Mouse (Mus musculus) liver, postnatal 0 days (tissue): ENCODE data around the gene Arhgap22. TPM values are rescaled to one million over a fixed set of nuclear protein-coding genes. Genes with fewer than 3 reads are reported as not detected.
A peak's percentile ranks its signal among the peaks of the same experiment; 100 is the strongest.

Experiments
- ATAC-seq: fragments of 200-750 bp; cut with Nextera tagmentation; 2 replicates; pipeline ENCODE4 v1.8.0; 2017; ENCODE audit warnings: mild to moderate bottlenecking, moderate library complexity
- DNase-seq: peaks from one replicate; pipeline ENCODE4 v3.0.0-alpha.2; 2016
- H3K27ac ChIP-seq: fragments of 300-500 bp; sonication (generic); 2 replicates; pipeline ENCODE4 v1.5.1; 2014; ENCODE audit warnings: antibody characterized with exemption, moderate library complexity, mild to moderate bottlenecking, low read depth
- H3K27me3 ChIP-seq: fragments of 300-500 bp; sonication (generic); 2 replicates; pipeline ENCODE4 v1.6.1; 2014; ENCODE audit warnings: low read length, control low read depth, mixed read lengths; ENCODE audit not compliant: insufficient read depth
- H3K36me3 ChIP-seq: fragments of 300-500 bp; sonication (generic); replicated peaks from 2 replicates; pipeline ENCODE4 v1.6.1; 2014; ENCODE audit warnings: mild to moderate bottlenecking, control low read depth, low read length, moderate library complexity, mixed read lengths; ENCODE audit not compliant: insufficient read depth
- H3K4me1 ChIP-seq: fragments of 300-500 bp; sonication (generic); 2 replicates; pipeline ENCODE4 v1.6.1; 2014; ENCODE audit warnings: antibody characterized with exemption, mild to moderate bottlenecking, control low read depth; ENCODE audit not compliant: insufficient read depth
- H3K4me2 ChIP-seq: fragments of 300-500 bp; sonication (generic); 2 replicates; pipeline ENCODE4 v1.6.1; 2014; ENCODE audit warnings: low read depth, mild to moderate bottlenecking, low read length, moderate library complexity, mixed read lengths
- H3K4me3 ChIP-seq: fragments of 300-500 bp; sonication (generic); 2 replicates; pipeline ENCODE4 v1.5.1; 2014; ENCODE audit warnings: low read depth, low read length
- H3K9ac ChIP-seq: fragments of 300-500 bp; sonication (generic); replicated peaks from 2 replicates; pipeline ENCODE4 v1.6.1; 2014; ENCODE audit warnings: mild to moderate bottlenecking, moderate library complexity
- H3K9me3 ChIP-seq: fragments of 300-500 bp; sonication (generic); 2 replicates; pipeline ENCODE4 v1.6.1; 2016; ENCODE audit warnings: mild to moderate bottlenecking, control low read depth, low read length, mixed read lengths
- CTCF ChIP-seq: sonication (generic); IDR thresholded peaks from 2 replicates; pipeline ENCODE4 v1.5.1; 2016; ENCODE audit warnings: antibody characterized with exemption, low read depth
- EP300 ChIP-seq: IDR thresholded peaks from 2 replicates; pipeline ENCODE4 v1.6.1; 2016; ENCODE audit warnings: antibody characterized with exemption, low read depth, mild to moderate bottlenecking
- WGBS: fragments of 180-500 bp; shearing (Covaris S2); extraction: QIAGEN DNeasy Blood & Tissue Kit; methylation state at CpG from one replicate; pipeline ENCODE4 v1.1.7; 2014; ENCODE audit not compliant: insufficient replicate concordance; 5-methylcytosine and 5-hydroxymethylcytosine counted together
- polyA plus RNA-seq: library from polyadenylated mRNA; unstranded; fragments of >200 nt; fragmentation: Nextera tagmentation; extraction: Ambion mirVana; gene quantifications from 2 replicates; pipeline ENCODE4 v1.2.1, GENCODE M21; 2015

Arhgap22 gene
- polyA plus RNA-seq, 1 experiment from 2014 or later = 0.73 TPM

GRCm38 (mm10) chr14:33402331-33402730 lies 188.5 kb downstream of the Arhgap22 start:
- Histone ChIP-seq H3K4me2 (no peak overlapping the region), H3K4me3 (no peak overlapping the region), H3K9me3 (no peaks in the 10 kb centered on the region), H3K9ac (no peak overlapping the region), H3K36me3 (no peaks in the 10 kb centered on the region; the same call in 1 of the 2 replicates), H3K27me3 (no peaks in the 10 kb centered on the region), H3K27ac (no peak overlapping the region), H3K4me1 (no peaks in the 10 kb centered on the region)
- DNase-seq (no peak), ATAC-seq (no peak)
- 79% methylated on average over 1 of the region's 1 CpGs for WGBS
- TF ChIP-seq EP300 = no peak
- TF ChIP-seq CTCF = peak; percentile 51

- Histone ChIP-seq H3K4me1 (no peaks in the 10 kb centered on the region), H3K9ac (no peak overlapping the region), H3K36me3 (no peaks in the 10 kb centered on the region), H3K27me3 (no peaks in the 10 kb centered on the region), H3K27ac (no peak overlapping the region), H3K4me3 (no peak overlapping the region), H3K9me3 (no peaks in the 10 kb centered on the region), H3K4me2 (no peak overlapping the region)
- TF ChIP-seq EP300 (no peak), CTCF (no peak)
- no peak for DNase-seq
- 90% methylated on average over 1 of the region's 1 CpGs for WGBS
- ATAC-seq = no peak
Measured at GRCm38 (mm10) chr14:33415746-33416145, 201.9 kb downstream of the Arhgap22 start.

- TF ChIP-seq CTCF (no peak), EP300 (no peak)
- Histone ChIP-seq H3K4me3 (no peak overlapping the region), H3K27ac (no peak overlapping the region), H3K4me2 (no peak overlapping the region), H3K9ac (no peak overlapping the region), H3K4me1 (no peaks in the 10 kb centered on the region), H3K9me3 (no peaks in the 10 kb centered on the region), H3K27me3 (no peaks in the 10 kb centered on the region), H3K36me3 (no peaks in the 10 kb centered on the region)
- DNase-seq = no peak
- 77% methylated on average over 3 of the region's 3 CpGs for WGBS
- ATAC-seq = no peak
Measured at GRCm38 (mm10) chr14:33418311-33418909, 204.6 kb downstream of the Arhgap22 start.

Other genes starting within 250 kb of the Arhgap22 start
- gene Lrrc18, start 222.6 kb upstream of the Arhgap22 start, polyA plus RNA-seq = 0.06 and 0.11 TPM in 2 replicates
- 1.6 and 2.6 TPM in 2 replicates for gene Wdfy4, start 28.5 kb upstream of the Arhgap22 start, polyA plus RNA-seq
- gene Mapk8, start 233.1 kb downstream of the Arhgap22 start, polyA plus RNA-seq = 3.1 and 3.8 TPM in 2 replicates